ENCODE assay signal across 16 mouse cellular contexts in genomic region chr14:47905334-47905733, GRCm38 (mm10).
A peak's percentile ranks its signal among the peaks of the same experiment; 100 is the strongest.
DNase-seq lines count a peak whose midpoint lies in the region; ATAC-seq lines count a peak whose summit lies in the region.
"Had no signal": no experiment of that assay in that cellular context is flagged by ENCODE, and none has a peak within 500 bp of the region (broad histone marks: within the 10 kb centered on the region; RNA-seq: fewer than 3 reads in every experiment).

No protein-coding gene starts in this region.

- H3K4me1 ChIP-seq in forebrain, embryonic 15.5 days = peaks cover 4% of the 10 kb centered on the region
- H3K4me1 ChIP-seq in forebrain, embryonic 12.5 days = peaks cover 11% of the 10 kb centered on the region
- peaks cover 2% of the 10 kb centered on the region; the same call in 1 of the 2 replicates for H3K4me1 ChIP-seq in midbrain, embryonic 11.5 days (ENCODE audit: control insufficient read depth, insufficient read depth, low read length)
- H3K4me1 ChIP-seq in midbrain, embryonic 10.5 days = peaks cover 10% of the 10 kb centered on the region
- H3K4me1 ChIP-seq: embryonic facial prominence, embryonic 12.5 days had no signal

- H3K9me3 ChIP-seq in forebrain, embryonic 15.5 days = no peaks in the 10 kb centered on the region
- H3K9me3 ChIP-seq in forebrain, embryonic 12.5 days = no peaks in the 10 kb centered on the region
- no peaks in the 10 kb centered on the region for H3K9me3 ChIP-seq in midbrain, embryonic 11.5 days (ENCODE audit: control insufficient read depth, low read length)
- no peaks in the 10 kb centered on the region for H3K9me3 ChIP-seq in midbrain, embryonic 10.5 days (replicated peaks)
- H3K9me3 ChIP-seq: embryonic facial prominence, embryonic 10.5 days; embryonic facial prominence, embryonic 12.5 days; forebrain, embryonic 13.5 days had no signal

- H3K27me3 ChIP-seq in forebrain, embryonic 15.5 days = no peaks in the 10 kb centered on the region
- H3K27me3 ChIP-seq in forebrain, embryonic 12.5 days = no peaks in the 10 kb centered on the region
- H3K27me3 ChIP-seq in midbrain, embryonic 11.5 days (ENCODE audit: control insufficient read depth, insufficient read depth, low read length) = no peaks in the 10 kb centered on the region
- H3K27me3 ChIP-seq in midbrain, embryonic 10.5 days (ENCODE audit: low read depth, poor library complexity, severe bottlenecking) = no peaks in the 10 kb centered on the region
- H3K27me3 ChIP-seq: embryonic facial prominence, embryonic 12.5 days; forebrain, embryonic 13.5 days had no signal

- ATAC-seq in forebrain, embryonic 15.5 days (replicated peaks) = 0 out of 2 replicates have a peak, but pooled peaks have one; percentile 55
- ATAC-seq in forebrain, embryonic 12.5 days (ENCODE audit: low FRiP score) = no peak
- no peak for ATAC-seq in midbrain, embryonic 11.5 days (ENCODE audit: low FRiP score)
- ATAC-seq: forebrain, embryonic 13.5 days had no signal

- H3K36me3 ChIP-seq in forebrain, embryonic 15.5 days = no peaks in the 10 kb centered on the region
- H3K36me3 ChIP-seq in forebrain, embryonic 12.5 days (replicated peaks) = no peaks in the 10 kb centered on the region
- no peaks in the 10 kb centered on the region for H3K36me3 ChIP-seq in midbrain, embryonic 11.5 days (ENCODE audit: control insufficient read depth, insufficient read depth, low read length)
- H3K36me3 ChIP-seq in midbrain, embryonic 10.5 days = no peaks in the 10 kb centered on the region
- H3K36me3 ChIP-seq: embryonic facial prominence, embryonic 10.5 days; embryonic facial prominence, embryonic 12.5 days had no signal

- no peak overlapping the region for H3K9ac ChIP-seq in forebrain, embryonic 15.5 days (replicated peaks)
- H3K9ac ChIP-seq in forebrain, embryonic 12.5 days = no peak overlapping the region
- H3K9ac ChIP-seq in midbrain, embryonic 11.5 days (ENCODE audit: low read length) = no peak overlapping the region
- H3K9ac ChIP-seq: embryonic facial prominence, embryonic 12.5 days; forebrain, embryonic 13.5 days had no signal

- no peak overlapping the region for H3K4me3 ChIP-seq in forebrain, embryonic 15.5 days
- H3K4me3 ChIP-seq in forebrain, embryonic 12.5 days (replicated peaks) = no peak overlapping the region
- H3K4me3 ChIP-seq in midbrain, embryonic 11.5 days (ENCODE audit: low read depth, low read length) = no peak overlapping the region
- H3K4me3 ChIP-seq in midbrain, embryonic 10.5 days = no peak overlapping the region
- H3K4me3 ChIP-seq: embryonic facial prominence, embryonic 10.5 days; embryonic facial prominence, embryonic 12.5 days; forebrain, embryonic 13.5 days had no signal

- no peak overlapping the region for H3K27ac ChIP-seq in forebrain, embryonic 15.5 days (replicated peaks)
- no peak overlapping the region for H3K27ac ChIP-seq in forebrain, embryonic 12.5 days
- H3K27ac ChIP-seq in midbrain, embryonic 11.5 days (ENCODE audit: low read depth, low read length) = no peak overlapping the region
- no peak overlapping the region for H3K27ac ChIP-seq in midbrain, embryonic 10.5 days (replicated peaks)
- H3K27ac ChIP-seq: embryonic facial prominence, embryonic 10.5 days; embryonic facial prominence, embryonic 12.5 days; forebrain, embryonic 13.5 days had no signal

- H3K4me2 ChIP-seq in forebrain, embryonic 15.5 days (replicated peaks) = no peak overlapping the region
- no peak overlapping the region for H3K4me2 ChIP-seq in forebrain, embryonic 12.5 days
- no peak overlapping the region for H3K4me2 ChIP-seq in midbrain, embryonic 11.5 days
- H3K4me2 ChIP-seq: embryonic facial prominence, embryonic 12.5 days; forebrain, embryonic 13.5 days had no signal

- peak; percentile 56 for DNase-seq in midbrain, embryonic 11.5 days (ENCODE audit: low spot score, missing footprints)
- DNase-seq in midbrain, embryonic 10.5 days (ENCODE audit: low spot score) = no peak
- no peak for DNase-seq in heart, adult 18-20 months
- DNase-seq: adrenal gland, adult 2 months; adrenal gland, postnatal 10 days; adrenal gland, postnatal 25 days; cerebellum, adult 11-12 months; cerebellum, adult 2 months; cerebellum, adult 9-10 months; cerebellum, postnatal 10 days; cerebellum, postnatal 25 days had no signal
